Mouse (Mus musculus): ENCODE measurements at regions not wholly inside any gene's neighbourhood (a gene's known extent, or its start where the extent isn't known, plus 50 kb on each side); places are given as distances from the start of the nearest gene placed in this dataset.
"Not testable (repeated sequence)": the region's sequence is repeated elsewhere in the genome, so short reads cannot be mapped to it uniquely, and the experiment has no call there.

- ATAC-seq (replicated peaks in 1 of 2; ENCODE audit: insufficient read depth in 1 of 2, low FRiP score in 2 of 2, low TSS enrichment in 1 of 2, low read depth in 1 of 2, poor library complexity in 2 of 2, severe bottlenecking in 2 of 2): no peak
These were observed 124.1 kb upstream of the Gm5150 start for GRCm38 (mm10) chr3:16130385-16130784.

DNA sequence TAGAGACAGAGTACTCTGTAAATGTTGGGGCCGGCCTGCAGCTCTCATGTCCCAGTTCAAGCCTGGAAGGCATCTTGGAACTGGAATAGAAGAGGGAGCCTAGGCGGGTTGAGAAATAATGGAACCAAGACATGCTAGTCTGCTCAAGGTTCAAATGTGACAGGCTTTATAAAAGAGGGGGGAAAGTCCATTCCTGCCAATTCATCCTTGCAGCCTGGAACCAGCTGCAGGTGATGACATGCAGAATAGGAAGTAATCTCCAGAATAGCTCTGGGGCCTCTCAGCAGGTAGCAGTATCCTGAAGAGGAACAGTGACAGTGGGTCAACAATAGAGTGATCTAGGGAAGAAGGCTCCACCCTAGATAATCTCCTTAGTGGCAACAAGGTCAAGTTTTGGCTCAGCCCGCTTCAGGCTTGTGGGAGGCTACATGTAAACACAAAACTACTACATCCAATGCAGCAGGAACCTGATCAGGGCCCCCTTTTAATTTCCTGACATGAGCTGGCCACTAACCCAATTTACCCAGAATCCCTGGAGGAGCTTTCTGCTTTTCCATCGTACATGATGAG is 119.2 kb upstream of the Gm5150 start:
- ATAC-seq (replicated peaks in 1 of 2; ENCODE audit: insufficient read depth in 1 of 2, low FRiP score in 2 of 2, low TSS enrichment in 1 of 2, low read depth in 1 of 2, poor library complexity in 2 of 2, severe bottlenecking in 2 of 2): not testable (repeated sequence)

- ATAC-seq (replicated peaks in 1 of 2; ENCODE audit: insufficient read depth in 1 of 2, low FRiP score in 2 of 2, low TSS enrichment in 1 of 2, low read depth in 1 of 2, poor library complexity in 2 of 2, severe bottlenecking in 2 of 2): no peak
These were observed 109.7 kb upstream of the Gm5150 start for GRCm38 (mm10) chr3:16115944-16116343.

DNA sequence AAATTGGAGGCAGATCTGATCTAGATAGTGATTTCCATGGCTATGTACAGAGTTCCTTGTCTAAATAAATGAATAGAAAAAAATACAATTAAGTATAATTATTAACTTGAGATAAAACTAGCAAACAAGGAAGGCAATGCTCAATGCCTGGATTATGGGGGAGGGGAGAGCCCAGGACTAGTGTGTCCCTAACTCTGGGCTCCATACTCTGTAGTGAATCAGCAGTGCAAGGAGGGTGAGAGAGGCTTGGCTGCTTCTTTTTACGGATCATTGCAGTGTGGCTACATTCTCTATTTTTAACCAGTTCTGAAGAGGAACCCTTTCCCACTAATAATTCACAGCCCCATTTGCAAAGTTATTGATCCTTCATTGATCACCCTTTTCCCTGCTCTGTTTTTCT is 101.3 kb upstream of the Gm5150 start:
- no peak for ATAC-seq (replicated peaks in 1 of 2; ENCODE audit: insufficient read depth in 1 of 2, low FRiP score in 2 of 2, low TSS enrichment in 1 of 2, low read depth in 1 of 2, poor library complexity in 2 of 2, severe bottlenecking in 2 of 2)

- ATAC-seq (replicated peaks in 1 of 2; ENCODE audit: insufficient read depth in 1 of 2, low FRiP score in 2 of 2, low TSS enrichment in 1 of 2, low read depth in 1 of 2, poor library complexity in 2 of 2, severe bottlenecking in 2 of 2): no peak
These were observed 98.8 kb upstream of the Gm5150 start for GRCm38 (mm10) chr3:16105080-16105479.

DNA sequence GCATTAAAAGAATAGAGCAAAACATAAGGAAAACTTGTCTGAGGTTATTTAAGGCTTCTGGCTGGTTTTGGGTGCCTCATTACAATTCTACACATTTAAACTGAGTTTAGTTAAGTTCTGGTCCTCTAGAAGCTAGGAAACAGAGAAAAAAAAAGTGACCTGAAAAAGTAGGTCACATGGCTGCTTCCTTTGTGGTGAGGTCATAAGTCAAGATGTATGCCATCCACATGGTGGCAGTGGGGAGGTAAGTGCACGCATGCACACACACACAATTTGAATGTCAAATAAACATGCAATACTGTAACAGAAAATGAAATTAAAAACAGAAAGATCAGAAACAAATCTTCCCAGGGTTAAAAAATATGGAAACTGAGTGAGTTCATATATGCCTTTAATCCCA is 96.9 kb upstream of the Gm5150 start:
- no peak for ATAC-seq (replicated peaks in 1 of 2; ENCODE audit: insufficient read depth in 1 of 2, low FRiP score in 2 of 2, low TSS enrichment in 1 of 2, low read depth in 1 of 2, poor library complexity in 2 of 2, severe bottlenecking in 2 of 2)

- ATAC-seq (replicated peaks in 1 of 2; ENCODE audit: insufficient read depth in 1 of 2, low FRiP score in 2 of 2, low TSS enrichment in 1 of 2, low read depth in 1 of 2, poor library complexity in 2 of 2, severe bottlenecking in 2 of 2): peak; percentile 87 to 89
These were observed 80.3 kb upstream of the Gm5150 start for GRCm38 (mm10) chr3:16086550-16086949.

- ATAC-seq (replicated peaks in 1 of 2; ENCODE audit: insufficient read depth in 1 of 2, low FRiP score in 2 of 2, low TSS enrichment in 1 of 2, low read depth in 1 of 2, poor library complexity in 2 of 2, severe bottlenecking in 2 of 2): no peak
These were observed 79.1 kb upstream of the Gm5150 start for GRCm38 (mm10) chr3:16085288-16085687.

GRCm38 (mm10) chr3:16079178-16079577 is 72.9 kb upstream of the Gm5150 start:
- no peak for ATAC-seq (replicated peaks in 1 of 2; ENCODE audit: insufficient read depth in 1 of 2, low FRiP score in 2 of 2, low TSS enrichment in 1 of 2, low read depth in 1 of 2, poor library complexity in 2 of 2, severe bottlenecking in 2 of 2)

- no peak for ATAC-seq (replicated peaks in 1 of 2; ENCODE audit: insufficient read depth in 1 of 2, low FRiP score in 2 of 2, low TSS enrichment in 1 of 2, low read depth in 1 of 2, poor library complexity in 2 of 2, severe bottlenecking in 2 of 2)
These were observed 65.7 kb upstream of the Gm5150 start for GRCm38 (mm10) chr3:16071906-16072305.

GRCm38 (mm10) chr3:16070963-16071362 is 64.7 kb upstream of the Gm5150 start:
- no peak for ATAC-seq (replicated peaks in 1 of 2; ENCODE audit: insufficient read depth in 1 of 2, low FRiP score in 2 of 2, low TSS enrichment in 1 of 2, low read depth in 1 of 2, poor library complexity in 2 of 2, severe bottlenecking in 2 of 2)

DNA sequence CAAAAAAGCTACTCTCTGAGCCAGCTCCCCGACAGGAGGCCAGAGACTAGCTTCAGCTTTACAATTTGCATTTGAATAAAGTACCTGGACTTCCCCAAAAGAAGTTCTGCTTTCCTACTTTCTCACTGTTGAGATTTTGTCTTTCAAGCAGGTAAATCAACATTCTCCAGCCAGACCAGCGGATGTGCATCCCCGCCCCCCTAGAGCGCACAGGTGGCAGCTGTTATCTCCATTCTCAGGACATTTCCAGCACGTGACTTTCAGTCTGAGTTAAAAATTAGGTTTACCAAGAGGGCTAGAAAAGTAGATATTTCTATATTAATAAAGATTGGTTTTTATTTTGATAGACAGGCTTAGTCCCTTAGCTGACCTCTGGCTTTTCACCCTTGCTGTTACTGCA is 51.5 kb upstream of the Gm5150 start:
- not testable (repeated sequence) for ATAC-seq (replicated peaks in 1 of 2; ENCODE audit: insufficient read depth in 1 of 2, low FRiP score in 2 of 2, low TSS enrichment in 1 of 2, low read depth in 1 of 2, poor library complexity in 2 of 2, severe bottlenecking in 2 of 2)

Measured in hematopoietic stem cell, adult 5-6 weeks (primary cell).